Mouse (Mus musculus) liver, adult 2 months (tissue): ENCODE results near the gene Gm44965.

ENCODE experiments used
- CTCF ChIP-seq: fragments of 200-500 bp; IDR thresholded peaks from 2 replicates; pipeline ENCODE4 v1.5.1; 2011; ENCODE audit warnings: low read depth, low read length, control low read depth
- POLR2A ChIP-seq: fragments of 200-500 bp; IDR thresholded peaks from 2 replicates; pipeline ENCODE4 v1.6.1; 2011; ENCODE audit warnings: low read length, control low read depth; ENCODE audit not compliant: insufficient read depth; ENCODE audit errors: extremely low read depth

- TF ChIP-seq POLR2A, result no peak
- TF ChIP-seq CTCF, result no peak
These were observed 26.3 kb downstream of the Gm44965 start for GRCm38 (mm10) chr6:48620031-48620430.
